Mouse (Mus musculus) C2C12 (cell line): Measurements from ENCODE around the gene Gipc2.

Source experiments
- CTCF ChIP-seq: IDR thresholded peaks from one replicate; pipeline ENCODE4 v1.5.1; 2011; ENCODE audit not compliant: control insufficient read depth, insufficient read depth, insufficient read length
- MAX ChIP-seq: IDR thresholded peaks from one replicate; pipeline ENCODE4 v1.6.1; 2011; ENCODE audit warnings: mild to moderate bottlenecking, control low read depth

- TF ChIP-seq MAX: no peak
- no peak for TF ChIP-seq CTCF
Observed at GRCm38 (mm10) chr3:152204577-152204976, 38.5 kb upstream of the Gipc2 start.
